Mouse (Mus musculus) embryonic facial prominence, embryonic 11.5 days (tissue): ENCODE data around the gene Zfp990. TPM values are rescaled to one million over a fixed set of nuclear protein-coding genes. Genes with fewer than 3 reads are reported as not detected.
"Not testable (repeated sequence)": the region's sequence is repeated elsewhere in the genome, so short reads cannot be mapped to it uniquely, and the experiment has no call there.

Experiments
- ATAC-seq: fragments of 200-750 bp; cut with Nextera tagmentation; replicated peaks from 2 replicates; pipeline ENCODE4 v1.8.0; 2017; ENCODE audit warnings: low read depth; ENCODE audit not compliant: insufficient number of reproducible peaks, low FRiP score, low TSS enrichment
- DNase-seq: peaks from one replicate; pipeline ENCODE4 v3.0.0-alpha.2; 2015; ENCODE audit warnings: low spot score
- H3K27ac ChIP-seq: fragments of 300-500 bp; sonication (generic); replicated peaks from 2 replicates; pipeline ENCODE4 v1.5.1; 2014; ENCODE audit warnings: mild to moderate bottlenecking, low read depth, low read length, control low read depth
- H3K27me3 ChIP-seq: fragments of 300-500 bp; sonication (generic); 2 replicates; pipeline ENCODE4 v1.6.1; 2014; ENCODE audit warnings: mild to moderate bottlenecking, low read length, moderate library complexity, mixed read lengths; ENCODE audit not compliant: control insufficient read depth, insufficient read depth
- H3K36me3 ChIP-seq: fragments of 300-500 bp; sonication (generic); replicated peaks from 2 replicates; pipeline ENCODE4 v1.6.1; 2014; ENCODE audit warnings: low read depth, mild to moderate bottlenecking, low read length, moderate library complexity, mixed read lengths; ENCODE audit not compliant: control insufficient read depth, insufficient read depth
- H3K4me1 ChIP-seq: fragments of 300-500 bp; sonication (generic); 2 replicates; pipeline ENCODE4 v1.6.1; 2014; ENCODE audit warnings: low read length, mixed read lengths; ENCODE audit not compliant: control insufficient read depth, insufficient read depth
- H3K4me2 ChIP-seq: fragments of 300-500 bp; sonication (generic); 2 replicates; pipeline ENCODE4 v1.6.1; 2014; ENCODE audit warnings: low read depth, mild to moderate bottlenecking, control low read depth, low read length, moderate library complexity
- H3K4me3 ChIP-seq: fragments of 300-500 bp; sonication (generic); 2 replicates; pipeline ENCODE4 v1.5.1; 2014; ENCODE audit warnings: low read depth, low read length, control low read depth
- H3K9ac ChIP-seq: fragments of 300-500 bp; sonication (generic); replicated peaks from 2 replicates; pipeline ENCODE4 v1.6.1; 2014; ENCODE audit warnings: mild to moderate bottlenecking, control low read depth, low read length
- H3K9me3 ChIP-seq: fragments of 300-500 bp; sonication (generic); replicated peaks from 2 replicates; pipeline ENCODE4 v1.6.1; 2016; ENCODE audit warnings: mild to moderate bottlenecking, low read length, inconsistent platforms, mixed read lengths; ENCODE audit not compliant: control insufficient read depth
- WGBS: fragments of 180-500 bp; shearing (Covaris S2); extraction: QIAGEN DNeasy Blood & Tissue Kit; methylation state at CpG from one replicate; pipeline ENCODE4 v1.1.7; 2014; 5-methylcytosine and 5-hydroxymethylcytosine counted together
- polyA plus RNA-seq: library from polyadenylated mRNA; unstranded; fragments of >200 nt; fragmentation: Nextera tagmentation; extraction: Ambion mirVana; gene quantifications from 2 replicates; pipeline ENCODE4 v1.2.1, GENCODE M21; 2014

The Zfp990 gene
- polyA plus RNA-seq, result 0.10 TPM in 1 of 2 replicates, not detected in the other

DNA sequence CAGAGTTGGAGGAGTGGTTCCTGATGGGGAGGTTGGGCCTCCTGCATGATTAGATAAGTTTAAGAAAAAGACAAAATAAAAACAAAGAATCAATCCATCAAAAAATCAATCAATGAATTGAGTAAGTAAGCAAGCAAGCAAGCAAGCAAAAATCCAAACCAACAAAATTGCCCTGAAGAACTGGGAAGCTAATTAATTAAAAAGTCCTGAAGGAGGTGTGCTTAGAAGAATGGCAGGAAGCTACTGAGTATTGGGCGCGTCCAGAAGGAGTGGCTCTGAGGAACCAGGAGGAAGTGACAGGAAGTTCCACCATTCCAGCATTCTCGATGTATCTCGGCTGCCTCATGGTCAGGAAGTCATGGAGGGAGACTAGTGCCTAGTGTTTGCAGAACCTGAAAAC lies at the start of gene Zfp990:
Zfp990 (plus strand) TSS at position 301 of the 400 bp plus-strand sequence.
- H3K4me1 ChIP-seq, ATAC-seq, H3K36me3 ChIP-seq, H3K4me3 ChIP-seq, H3K4me2 ChIP-seq, H3K9me3 ChIP-seq, DNase-seq, H3K27me3 ChIP-seq, H3K9ac ChIP-seq, H3K27ac ChIP-seq: not testable (repeated sequence)
- WGBS, result 83% methylated on average over 2 of the region's 4 CpGs

DNA sequence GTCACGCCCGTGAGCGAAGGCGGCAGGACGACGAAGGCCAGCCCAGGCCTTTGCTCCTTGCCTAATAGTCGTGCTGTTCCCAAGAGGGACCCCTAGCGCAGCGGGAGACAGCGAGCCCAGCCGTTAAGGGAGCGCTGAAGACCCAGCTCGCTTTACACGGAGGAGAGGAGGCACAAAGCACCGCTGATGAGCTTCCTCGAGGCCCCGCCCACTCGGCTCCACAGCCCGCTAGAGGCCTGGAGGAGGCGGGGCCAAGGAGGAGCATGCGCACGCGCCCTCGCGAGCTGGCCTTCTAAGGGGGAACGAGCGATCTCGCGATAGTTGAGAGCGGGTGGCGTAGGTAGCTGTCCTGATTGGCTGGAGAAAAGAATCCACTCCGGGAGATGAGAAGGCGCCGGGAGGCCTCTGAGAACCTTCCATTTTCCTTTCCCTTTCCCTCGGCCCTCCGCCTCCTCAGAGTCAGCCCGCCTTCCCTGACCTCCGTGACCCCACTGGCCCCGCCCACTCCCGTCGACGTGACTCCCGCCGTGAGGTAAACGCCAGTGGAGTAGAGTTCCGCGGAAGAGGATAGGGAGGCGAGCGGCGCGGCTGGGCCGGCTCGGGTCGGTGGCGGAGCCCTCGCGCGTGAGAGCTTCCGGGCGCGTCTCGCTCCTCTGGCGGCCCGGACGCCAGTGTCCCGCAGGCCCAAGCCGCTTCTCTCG lies 46.9 kb upstream of the Zfp990 start:
- H3K4me1 ChIP-seq, H3K9me3 ChIP-seq, H3K9ac ChIP-seq, H3K36me3 ChIP-seq, H3K27ac ChIP-seq, H3K27me3 ChIP-seq: not testable (repeated sequence)
- H3K4me3 ChIP-seq, result peak overlapping the region; percentile 31
- ATAC-seq (0 out of 2 replicates have a peak, but pooled peaks have one; percentile 76), DNase-seq (peak; percentile 33)
- peak overlapping the region; percentile 36 for H3K4me2 ChIP-seq
- WGBS, result 15% methylated on average over 53 of the region's 68 CpGs

DNA sequence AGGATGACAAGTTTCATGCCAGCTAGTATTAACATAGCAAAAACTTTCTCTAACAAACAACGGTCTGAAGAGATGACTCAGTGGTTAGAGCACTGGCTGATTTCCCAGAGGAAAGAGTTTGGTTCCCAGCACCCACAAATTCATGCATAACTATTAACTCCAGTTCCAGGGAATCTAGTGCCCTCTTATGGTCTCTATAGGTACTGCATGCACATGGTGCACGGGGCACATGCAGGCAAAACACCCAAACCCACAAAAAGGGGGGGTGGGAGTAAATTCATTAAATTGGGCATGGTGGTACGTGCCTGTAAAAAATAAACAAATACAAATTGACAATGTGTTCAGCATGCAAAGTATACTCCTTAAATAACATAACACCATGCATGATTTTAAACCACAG lies 32.4 kb upstream of the Zfp990 start:
- H3K27me3 ChIP-seq, result no peaks in the 10 kb centered on the region
- ATAC-seq, result no peak
- no peaks in the 10 kb centered on the region for H3K9me3 ChIP-seq
- no peaks in the 10 kb centered on the region for H3K4me1 ChIP-seq
- H3K9ac ChIP-seq, result no peak overlapping the region
- no peak overlapping the region for H3K27ac ChIP-seq
- DNase-seq, result no peak
- no peak overlapping the region for H3K4me3 ChIP-seq
- no peaks in the 10 kb centered on the region for H3K36me3 ChIP-seq
- H3K4me2 ChIP-seq, result no peak overlapping the region
- whole genome bisulfite sequencing, result 83% methylated on average over 3 of the region's 3 CpGs

DNA sequence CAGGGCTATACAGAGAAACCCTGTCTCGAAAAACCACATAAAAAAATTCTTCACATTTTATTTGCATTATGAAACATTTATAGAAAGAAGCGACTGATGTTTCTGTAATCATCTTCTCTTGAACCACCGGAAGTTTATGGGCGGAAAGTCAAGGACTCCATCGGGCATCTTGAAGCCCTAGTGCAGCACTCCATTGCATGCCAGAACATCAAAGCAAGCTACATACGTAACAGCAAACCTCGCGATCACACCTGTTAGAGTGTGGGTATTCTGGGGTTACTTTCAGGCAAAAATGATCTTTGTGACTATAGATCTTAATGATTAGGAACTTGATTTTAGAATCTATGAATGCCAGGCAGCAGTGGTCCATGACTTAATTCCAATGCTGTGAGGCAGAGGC lies 29.9 kb upstream of the Zfp990 start:
- H3K27ac ChIP-seq, H3K4me2 ChIP-seq, H3K9me3 ChIP-seq, H3K4me3 ChIP-seq, ATAC-seq, H3K36me3 ChIP-seq, DNase-seq, H3K9ac ChIP-seq, H3K27me3 ChIP-seq, H3K4me1 ChIP-seq: not testable (repeated sequence)
- 92% methylated on average over 8 of the region's 8 CpGs for WGBS

DNA sequence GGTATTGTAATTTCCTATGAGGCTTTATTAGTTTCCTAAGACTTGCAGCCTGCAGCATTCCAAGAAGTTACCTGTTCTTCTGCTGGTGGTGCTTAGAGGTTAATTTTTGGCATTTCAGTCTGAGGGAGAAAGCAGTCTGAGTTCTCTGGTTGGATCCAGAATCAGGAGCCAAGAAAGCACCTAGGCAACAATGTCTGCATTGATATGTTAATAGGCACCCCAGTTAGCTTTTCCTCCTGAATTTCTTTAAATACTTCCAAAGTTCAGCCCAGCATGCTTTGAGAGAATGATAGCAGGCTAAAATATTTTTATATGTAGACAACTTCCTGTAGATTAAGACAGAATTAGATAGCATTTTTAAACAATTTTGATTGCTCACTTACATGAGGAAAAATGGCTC lies 21.2 kb upstream of the Zfp990 start:
- H3K27me3 ChIP-seq, result no peaks in the 10 kb centered on the region
- H3K4me1 ChIP-seq, result no peaks in the 10 kb centered on the region
- H3K9ac ChIP-seq, result no peak overlapping the region
- no peak overlapping the region for H3K27ac ChIP-seq
- H3K9me3 ChIP-seq, result no peaks in the 10 kb centered on the region
- H3K4me3 ChIP-seq, result no peak overlapping the region
- DNase-seq (no peak), ATAC-seq (no peak)
- no peaks in the 10 kb centered on the region for H3K36me3 ChIP-seq
- no peak overlapping the region for H3K4me2 ChIP-seq

DNA sequence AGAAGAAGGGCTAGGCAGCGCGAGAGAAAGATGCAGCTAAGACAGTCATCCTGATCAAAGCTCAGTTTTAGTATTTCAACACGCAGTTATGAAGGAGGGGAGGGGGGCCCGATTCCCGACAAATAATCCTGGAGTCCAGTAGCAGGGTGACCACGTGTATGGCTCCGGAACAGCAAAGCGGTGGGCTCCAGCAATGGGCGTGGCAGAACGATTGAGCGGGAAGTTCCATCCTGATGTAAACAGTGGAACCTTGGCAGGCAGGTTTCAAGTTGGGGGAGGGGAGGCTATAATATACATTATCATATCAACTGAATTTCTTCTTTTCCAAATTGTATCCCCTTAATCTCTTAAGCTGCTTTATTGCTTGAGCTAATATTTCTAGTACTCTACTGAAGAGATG lies 18.4 kb upstream of the Zfp990 start:
- Histone ChIP-seq H3K4me1 (no peaks in the 10 kb centered on the region), H3K4me2 (no peak overlapping the region), H3K36me3 (no peaks in the 10 kb centered on the region), H3K4me3 (no peak overlapping the region), H3K9ac (no peak overlapping the region), H3K27ac (no peak overlapping the region), H3K9me3 (no peaks in the 10 kb centered on the region), H3K27me3 (no peaks in the 10 kb centered on the region)
- 81% methylated on average over 11 of the region's 11 CpGs for WGBS
- DNase-seq (no peak), ATAC-seq (no peak)

DNA sequence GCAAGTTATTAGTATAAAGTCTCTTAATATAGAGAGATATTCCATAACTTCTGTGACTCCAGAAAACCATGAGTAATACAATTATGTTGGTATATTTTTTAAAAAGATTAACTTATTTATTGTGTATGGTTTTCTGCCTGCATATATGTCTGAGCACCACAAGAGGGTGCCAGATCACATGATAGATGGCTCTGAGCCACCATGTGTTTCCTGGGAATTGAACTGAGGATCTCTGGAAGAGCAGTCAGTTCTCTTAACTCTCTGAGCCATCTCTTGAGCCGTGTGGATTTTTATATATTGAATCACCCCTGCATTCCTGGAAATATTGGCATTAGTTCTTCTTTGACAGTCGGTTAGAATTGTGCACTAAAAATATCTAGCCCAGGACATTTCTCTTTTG lies 17.2 kb upstream of the Zfp990 start:
- H3K27me3 ChIP-seq, H3K27ac ChIP-seq, H3K9me3 ChIP-seq, ATAC-seq, H3K4me3 ChIP-seq, H3K4me2 ChIP-seq, DNase-seq, H3K4me1 ChIP-seq, H3K9ac ChIP-seq, H3K36me3 ChIP-seq: not testable (repeated sequence)
- WGBS, result 72% methylated on average over 2 of the region's 2 CpGs

DNA sequence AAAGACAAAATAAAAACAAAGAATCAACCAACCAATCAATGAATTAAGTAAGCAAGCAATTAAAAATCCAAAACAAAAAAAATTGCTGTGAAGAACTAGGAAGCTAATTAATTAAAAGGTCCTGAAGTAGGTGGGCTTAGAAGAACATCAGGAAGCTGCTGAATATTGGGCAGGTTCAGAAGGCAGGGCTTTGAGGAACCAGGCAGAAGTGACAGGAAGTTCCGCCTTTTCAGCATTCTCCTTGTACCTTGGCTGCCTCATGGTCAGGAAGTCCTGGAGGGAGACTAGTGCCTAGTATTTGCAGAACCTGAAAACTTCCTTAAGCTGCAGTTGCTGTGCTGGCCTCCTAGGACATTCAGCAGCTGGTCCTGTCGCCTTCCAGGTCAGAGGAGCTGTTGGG lies 4.1 kb downstream of the Zfp990 start:
- whole genome bisulfite sequencing, result 57% methylated on average over 1 of the region's 2 CpGs
- ATAC-seq, H3K4me1 ChIP-seq, H3K9me3 ChIP-seq, H3K9ac ChIP-seq, H3K4me3 ChIP-seq, H3K4me2 ChIP-seq, DNase-seq, H3K27ac ChIP-seq, H3K36me3 ChIP-seq, H3K27me3 ChIP-seq: not testable (repeated sequence)
